Mouse (Mus musculus): Measurements from ENCODE around the gene Ipo7. TPM values are rescaled to one million over a fixed set of nuclear protein-coding genes. Genes with fewer than 3 reads are reported as not detected.
A peak's percentile ranks its signal among the peaks of the same experiment; 100 is the strongest.
"Not testable (repeated sequence)": the region's sequence is repeated elsewhere in the genome, so short reads cannot be mapped to it uniquely, and the experiment has no call there.

Ipo7 gene
- polyA plus RNA-seq (2015; fragmentation: Nextera tagmentation; extraction: Ambion mirVana): 58.0 and 59.5 TPM in 2 replicates

- no peaks in the 10 kb centered on the region for H3K36me3 ChIP-seq (ENCODE audit: insufficient read depth, low read length)
- peak; percentile 98 for ATAC-seq (ENCODE audit: low FRiP score, low TSS enrichment)
- H3K9me3 ChIP-seq (ENCODE audit: low read length): no peaks in the 10 kb centered on the region
- H3K4me3 ChIP-seq (ENCODE audit: low read length): peak within 1 kb of the TSS; percentile 100
- WGBS: under 1% methylated on average over 48 of the region's 48 CpGs
- no peaks in the 10 kb centered on the region for H3K27me3 ChIP-seq (ENCODE audit: insufficient read depth, low read length)
- peak within 1 kb of the TSS; percentile 78 for H3K4me2 ChIP-seq (replicated peaks; ENCODE audit: low read depth, low read length)
- H3K9ac ChIP-seq (replicated peaks; ENCODE audit: low read length): peak within 1 kb of the TSS; percentile 98
- H3K27ac ChIP-seq (ENCODE audit: low read length): peak within 1 kb of the TSS; percentile 95
- peaks cover 11% of the 10 kb centered on the region for H3K4me1 ChIP-seq (ENCODE audit: insufficient read depth, low read length)
Observed at GRCm38 (mm10) chr7:110018117-110018630, at the start of gene Ipo7. Gene Ipo7, plus strand, starts transcription at chr7:110018274.

GRCm38 (mm10) chr7:109968924-109969450 is 49.1 kb upstream of the Ipo7 start:
- H3K27me3 ChIP-seq (ENCODE audit: insufficient read depth, low read length): no peaks in the 10 kb centered on the region
- H3K4me3 ChIP-seq (ENCODE audit: low read length): no peak overlapping the region
- H3K36me3 ChIP-seq (ENCODE audit: insufficient read depth, low read length): peaks cover 6% of the 10 kb centered on the region; the same call in 1 of the 2 replicates
- ATAC-seq (ENCODE audit: low FRiP score, low TSS enrichment): peak; percentile 67; the same call in 1 of the 2 replicates
- 8% methylated on average over 2 of the region's 2 CpGs for WGBS
- no peak overlapping the region for H3K4me2 ChIP-seq (replicated peaks; ENCODE audit: low read depth, low read length)
- no peak overlapping the region for H3K9ac ChIP-seq (replicated peaks; ENCODE audit: low read length)
- no peaks in the 10 kb centered on the region for H3K9me3 ChIP-seq (ENCODE audit: low read length)
- no peaks in the 10 kb centered on the region; the same call in 1 of the 2 replicates for H3K4me1 ChIP-seq (ENCODE audit: insufficient read depth, low read length)
- no peak overlapping the region for H3K27ac ChIP-seq (ENCODE audit: low read length)

- no peak for ATAC-seq (ENCODE audit: low FRiP score, low TSS enrichment)
Observed at GRCm38 (mm10) chr7:109969542-109969941, 48.5 kb upstream of the Ipo7 start.

GRCm38 (mm10) chr7:109975966-109976715 is 41.9 kb upstream of the Ipo7 start:
- no peak overlapping the region for H3K4me3 ChIP-seq (ENCODE audit: low read length)
- H3K4me1 ChIP-seq (ENCODE audit: insufficient read depth, low read length): no peaks in the 10 kb centered on the region
- H3K9ac ChIP-seq (replicated peaks; ENCODE audit: low read length): no peak overlapping the region
- peaks cover 31% of the 10 kb centered on the region for H3K36me3 ChIP-seq (ENCODE audit: insufficient read depth, low read length)
- no peak overlapping the region for H3K4me2 ChIP-seq (replicated peaks; ENCODE audit: low read depth, low read length)
- no peak for ATAC-seq (ENCODE audit: low FRiP score, low TSS enrichment)
- no peaks in the 10 kb centered on the region for H3K9me3 ChIP-seq (ENCODE audit: low read length)
- no peak overlapping the region for H3K27ac ChIP-seq (ENCODE audit: low read length)
- 96% methylated on average over 6 of the region's 6 CpGs for WGBS
- no peaks in the 10 kb centered on the region for H3K27me3 ChIP-seq (ENCODE audit: insufficient read depth, low read length)

More at GRCm38 (mm10) chr7:109969542-109969941, 48.5 kb upstream of the Ipo7 start:
- Histone ChIP-seq H3K9me3 (ENCODE audit: low read length) (no peaks in the 10 kb centered on the region), H3K27ac (ENCODE audit: low read length) (no peak overlapping the region), H3K9ac (replicated peaks; ENCODE audit: low read length) (no peak overlapping the region), H3K4me2 (replicated peaks; ENCODE audit: low read depth, low read length) (no peak overlapping the region), H3K4me1 (ENCODE audit: insufficient read depth, low read length) (no peaks in the 10 kb centered on the region; the same call in 1 of the 2 replicates), H3K27me3 (ENCODE audit: insufficient read depth, low read length) (no peaks in the 10 kb centered on the region), H3K36me3 (ENCODE audit: insufficient read depth, low read length) (peaks cover 6% of the 10 kb centered on the region; the same call in 1 of the 2 replicates), H3K4me3 (ENCODE audit: low read length) (no peak overlapping the region)

- 74% methylated on average over 5 of the region's 5 CpGs for WGBS
Observed at GRCm38 (mm10) chr7:109977131-109977530, 40.9 kb upstream of the Ipo7 start.

GRCm38 (mm10) chr7:109984608-109985007 is 33.5 kb upstream of the Ipo7 start:
- ATAC-seq (ENCODE audit: low FRiP score, low TSS enrichment); H3K9me3 ChIP-seq (ENCODE audit: low read length); H3K27ac ChIP-seq (ENCODE audit: low read length); H3K9ac ChIP-seq (replicated peaks; ENCODE audit: low read length); H3K4me3 ChIP-seq (ENCODE audit: low read length); H3K27me3 ChIP-seq (ENCODE audit: insufficient read depth, low read length); H3K4me1 ChIP-seq (ENCODE audit: insufficient read depth, low read length): not testable (repeated sequence)
- Histone ChIP-seq H3K36me3 (ENCODE audit: insufficient read depth, low read length) (peaks cover 14% of the 10 kb centered on the region), H3K4me2 (replicated peaks; ENCODE audit: low read depth, low read length) (peak overlapping the region; percentile 83; the same call in 1 of the 2 replicates)
- 65% methylated on average over 5 of the region's 5 CpGs for WGBS

More at GRCm38 (mm10) chr7:109977131-109977530, 40.9 kb upstream of the Ipo7 start:
- peaks cover 36% of the 10 kb centered on the region for H3K36me3 ChIP-seq (ENCODE audit: insufficient read depth, low read length)
- not testable (repeated sequence) for H3K4me3 ChIP-seq (ENCODE audit: low read length); H3K27ac ChIP-seq (ENCODE audit: low read length); H3K27me3 ChIP-seq (ENCODE audit: insufficient read depth, low read length); H3K4me1 ChIP-seq (ENCODE audit: insufficient read depth, low read length); ATAC-seq (ENCODE audit: low FRiP score, low TSS enrichment); H3K9me3 ChIP-seq (ENCODE audit: low read length); H3K9ac ChIP-seq (replicated peaks; ENCODE audit: low read length); H3K4me2 ChIP-seq (replicated peaks; ENCODE audit: low read depth, low read length)

GRCm38 (mm10) chr7:109985661-109986132 is 32.4 kb upstream of the Ipo7 start:
- Histone ChIP-seq H3K27ac (ENCODE audit: low read length) (peak overlapping the region; percentile 71), H3K36me3 (ENCODE audit: insufficient read depth, low read length) (peaks cover 8% of the 10 kb centered on the region; the same call in 1 of the 2 replicates), H3K4me2 (replicated peaks; ENCODE audit: low read depth, low read length) (peak overlapping the region; percentile 83), H3K9ac (replicated peaks; ENCODE audit: low read length) (peak overlapping the region; percentile 75), H3K4me1 (ENCODE audit: insufficient read depth, low read length) (peaks cover 9% of the 10 kb centered on the region), H3K4me3 (ENCODE audit: low read length) (peak overlapping the region; percentile 75), H3K27me3 (ENCODE audit: insufficient read depth, low read length) (no peaks in the 10 kb centered on the region), H3K9me3 (ENCODE audit: low read length) (no peaks in the 10 kb centered on the region)
- under 1% methylated on average over 27 of the region's 27 CpGs for WGBS
- ATAC-seq (ENCODE audit: low FRiP score, low TSS enrichment): peak; percentile 53; the same call in 1 of the 2 replicates

GRCm38 (mm10) chr7:109986133-109986669 is 31.9 kb upstream of the Ipo7 start:
- peaks cover 8% of the 10 kb centered on the region; the same call in 1 of the 2 replicates for H3K36me3 ChIP-seq (ENCODE audit: insufficient read depth, low read length)
- peak overlapping the region; percentile 75 for H3K4me3 ChIP-seq (ENCODE audit: low read length)
- WGBS: under 1% methylated on average over 43 of the region's 43 CpGs
- H3K9me3 ChIP-seq (ENCODE audit: low read length): no peaks in the 10 kb centered on the region
- H3K27me3 ChIP-seq (ENCODE audit: insufficient read depth, low read length): no peaks in the 10 kb centered on the region
- peak overlapping the region; percentile 85 for H3K27ac ChIP-seq (ENCODE audit: low read length)
- peak overlapping the region; percentile 83 for H3K4me2 ChIP-seq (replicated peaks; ENCODE audit: low read depth, low read length)
- H3K9ac ChIP-seq (replicated peaks; ENCODE audit: low read length): peak overlapping the region; percentile 75
- H3K4me1 ChIP-seq (ENCODE audit: insufficient read depth, low read length): peaks cover 9% of the 10 kb centered on the region
- ATAC-seq (ENCODE audit: low FRiP score, low TSS enrichment): peak; percentile 99

- Histone ChIP-seq H3K4me3 (ENCODE audit: low read length) (peak within 1 kb of the TSS; percentile 75), H3K27ac (ENCODE audit: low read length) (peak within 1 kb of the TSS; percentile 85), H3K9ac (replicated peaks; ENCODE audit: low read length) (peak within 1 kb of the TSS; percentile 75), H3K4me2 (replicated peaks; ENCODE audit: low read depth, low read length) (peak within 1 kb of the TSS; percentile 83)
- H3K27me3 ChIP-seq (ENCODE audit: insufficient read depth, low read length); H3K4me1 ChIP-seq (ENCODE audit: insufficient read depth, low read length); ATAC-seq (ENCODE audit: low FRiP score, low TSS enrichment); H3K36me3 ChIP-seq (ENCODE audit: insufficient read depth, low read length); H3K9me3 ChIP-seq (ENCODE audit: low read length): not testable (repeated sequence)
- 35% methylated on average over 6 of the region's 6 CpGs for WGBS
Observed at GRCm38 (mm10) chr7:109986775-109987174, 31.3 kb upstream of the Ipo7 start, which contains the start of gene Tmem41b. Gene Tmem41b, minus strand, starts transcription at chr7:109986929.

Data from kidney, embryonic 16.5 days (tissue).